Mouse (Mus musculus) G1E (cell line): ENCODE measurements around the gene Abca17.

Source experiments
- CTCF ChIP-seq: IDR thresholded peaks from 2 replicates; pipeline ENCODE4 v1.5.1; 2012; ENCODE audit warnings: low read depth, low read length, inconsistent platforms, mixed read lengths
- GATA1 ChIP-seq: IDR thresholded peaks from 2 replicates; pipeline ENCODE4 v1.6.1; 2012; ENCODE audit warnings: borderline replicate concordance, low read length, inconsistent platforms, mixed read lengths
- POLR2AphosphoS5 ChIP-seq: IDR thresholded peaks from 2 replicates; pipeline ENCODE4 v1.6.1; 2012; ENCODE audit warnings: low read depth, low read length, inconsistent platforms; ENCODE audit not compliant: insufficient replicate concordance
- TAL1 ChIP-seq: conservative IDR thresholded peaks from 2 replicates; pipeline ENCODE4 v1.6.1; 2012; ENCODE audit warnings: low read depth, low read length, inconsistent platforms, mixed read lengths

GRCm38 (mm10) chr17:24222653-24223052 lies 128.2 kb downstream of the Abca17 start:
- TF ChIP-seq CTCF: no peak
- no peak for TF ChIP-seq GATA1
- no peak for TF ChIP-seq TAL1
- TF ChIP-seq POLR2AphosphoS5: no peak
